Mouse (Mus musculus) liver, adult 2 months (tissue): Measurements from ENCODE around the gene Slc25a48. TPM values are rescaled to one million over a fixed set of nuclear protein-coding genes. Genes with fewer than 3 reads are reported as not detected.

Experiments
- DNase-seq: peaks from one replicate; pipeline ENCODE4 v3.0.0-alpha.2; 2011; ENCODE audit warnings: low read depth, low spot score; ENCODE audit errors: extremely low read depth
- H3K27ac ChIP-seq: fragments of 200-500 bp; replicated peaks from 2 replicates; pipeline ENCODE4 v1.5.1; 2012; ENCODE audit warnings: low read depth, mild to moderate bottlenecking, control low read depth, inconsistent platforms, low read length; ENCODE audit not compliant: insufficient read depth
- H3K27me3 ChIP-seq: fragments of 200-500 bp; 2 replicates; pipeline ENCODE4 v1.6.1; 2012; ENCODE audit warnings: mild to moderate bottlenecking, moderate library complexity, low read length, inconsistent platforms; ENCODE audit not compliant: control insufficient read depth, insufficient read depth
- H3K36me3 ChIP-seq: fragments of 200-500 bp; 2 replicates; pipeline ENCODE4 v1.6.1; 2012; ENCODE audit warnings: low read length, inconsistent platforms; ENCODE audit not compliant: control insufficient read depth, insufficient read depth
- H3K4me1 ChIP-seq: fragments of 200-500 bp; 2 replicates; pipeline ENCODE4 v1.6.1; 2011; ENCODE audit warnings: low read length; ENCODE audit not compliant: control insufficient read depth, insufficient read depth
- H3K4me3 ChIP-seq: fragments of 200-500 bp; 2 replicates; pipeline ENCODE4 v1.5.1; 2011; ENCODE audit warnings: low read depth, mild to moderate bottlenecking, control low read depth, low read length, moderate library complexity; ENCODE audit not compliant: insufficient read depth
- H3K79me2 ChIP-seq: fragments of 200-500 bp; 2 replicates; pipeline ENCODE4 v1.6.1; 2012; ENCODE audit warnings: inconsistent platforms, mild to moderate bottlenecking, low read length, moderate library complexity; ENCODE audit not compliant: control insufficient read depth, insufficient read depth
- H3K9ac ChIP-seq: fragments of 200-500 bp; 2 replicates; pipeline ENCODE4 v1.6.1; 2012; ENCODE audit warnings: low read depth, mild to moderate bottlenecking, control low read depth, inconsistent platforms, low read length
- CTCF ChIP-seq: fragments of 200-500 bp; IDR thresholded peaks from 2 replicates; pipeline ENCODE4 v1.5.1; 2011; ENCODE audit warnings: low read depth, low read length, control low read depth
- POLR2A ChIP-seq: fragments of 200-500 bp; IDR thresholded peaks from 2 replicates; pipeline ENCODE4 v1.6.1; 2011; ENCODE audit warnings: low read length, control low read depth; ENCODE audit not compliant: insufficient read depth; ENCODE audit errors: extremely low read depth
- WGBS: fragments of 180-500 bp; shearing (Covaris S2); methylation state at CpG from one replicate; pipeline ENCODE4 v1.1.7; 2018; 5-methylcytosine and 5-hydroxymethylcytosine counted together
- polyA plus RNA-seq: library from polyadenylated mRNA; depleted of rRNA; stranded (reverse); fragments of >200 nt; gene quantifications from 2 replicates; pipeline ENCODE4 v1.2.3, GENCODE M21; 2012
- total RNA-seq: library from RNA; depleted of rRNA; stranded (reverse); fragments of >200 nt; gene quantifications from 2 replicates; pipeline ENCODE4 v1.2.3, GENCODE M21; 2014

Slc25a48 gene
- total and polyA plus RNA-seq, 2 experiments, result 3.7 to 5.4 TPM

DNA sequence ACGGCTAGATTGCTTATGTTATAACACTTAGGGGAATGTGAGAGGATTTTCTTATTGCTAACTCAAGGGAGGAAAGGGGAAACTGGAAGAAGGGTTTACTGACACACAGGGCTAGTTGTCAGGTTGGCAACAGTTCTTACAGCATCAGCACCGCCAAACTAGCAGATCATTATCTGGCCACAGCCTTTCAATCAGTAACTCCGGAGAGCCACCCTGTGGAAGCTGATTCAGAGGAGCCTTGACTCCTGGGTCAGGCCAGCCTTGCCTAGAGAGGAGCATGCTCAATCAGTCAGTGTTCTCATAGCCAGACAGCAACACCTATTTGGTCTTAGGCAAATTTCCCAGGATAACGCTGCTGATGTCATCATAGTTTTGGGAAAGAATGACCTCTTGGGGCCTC lies 23.3 kb downstream of the Slc25a48 start:
- whole genome bisulfite sequencing, result 32% methylated on average over 4 of the region's 4 CpGs
- Histone ChIP-seq H3K27me3 (no peaks in the 10 kb centered on the region), H3K9ac (no peak overlapping the region), H3K4me3 (no peak overlapping the region), H3K36me3 (no peaks in the 10 kb centered on the region), H3K27ac (no peak overlapping the region), H3K4me1 (peaks cover 6% of the 10 kb centered on the region), H3K79me2 (no peaks in the 10 kb centered on the region)
- TF ChIP-seq POLR2A, result no peak
- peak; percentile 48 for TF ChIP-seq CTCF
- peak; percentile 96 for DNase-seq

DNA sequence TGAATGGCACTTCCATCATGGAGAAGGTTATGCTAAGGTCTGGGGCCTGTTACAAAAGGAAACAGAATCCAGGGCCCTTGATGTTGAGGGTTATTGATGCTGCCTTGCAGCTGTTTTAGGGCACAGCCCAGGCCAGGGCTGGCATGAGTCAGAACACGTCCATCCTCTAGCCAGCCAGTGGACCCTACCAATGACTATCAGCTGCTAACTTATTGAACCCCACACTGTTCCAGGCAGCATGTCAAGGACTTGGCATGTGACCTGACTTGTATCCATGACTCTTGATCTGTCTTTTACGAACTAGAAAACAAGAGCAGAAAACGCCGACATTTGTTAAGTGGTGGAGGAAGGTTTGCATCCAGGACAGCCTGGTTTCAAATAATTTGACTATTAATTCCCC lies 24.6 kb downstream of the Slc25a48 start:
- no peaks in the 10 kb centered on the region for H3K36me3 ChIP-seq
- no peaks in the 10 kb centered on the region for H3K79me2 ChIP-seq
- peaks cover 6% of the 10 kb centered on the region for H3K4me1 ChIP-seq
- no peak overlapping the region for H3K4me3 ChIP-seq
- no peak overlapping the region for H3K27ac ChIP-seq
- TF ChIP-seq CTCF, result no peak
- TF ChIP-seq POLR2A, result no peak
- H3K9ac ChIP-seq, result no peak overlapping the region
- peak; percentile 73 for DNase-seq
- no peaks in the 10 kb centered on the region for H3K27me3 ChIP-seq
- 57% methylated on average over 4 of the region's 4 CpGs for WGBS

DNA sequence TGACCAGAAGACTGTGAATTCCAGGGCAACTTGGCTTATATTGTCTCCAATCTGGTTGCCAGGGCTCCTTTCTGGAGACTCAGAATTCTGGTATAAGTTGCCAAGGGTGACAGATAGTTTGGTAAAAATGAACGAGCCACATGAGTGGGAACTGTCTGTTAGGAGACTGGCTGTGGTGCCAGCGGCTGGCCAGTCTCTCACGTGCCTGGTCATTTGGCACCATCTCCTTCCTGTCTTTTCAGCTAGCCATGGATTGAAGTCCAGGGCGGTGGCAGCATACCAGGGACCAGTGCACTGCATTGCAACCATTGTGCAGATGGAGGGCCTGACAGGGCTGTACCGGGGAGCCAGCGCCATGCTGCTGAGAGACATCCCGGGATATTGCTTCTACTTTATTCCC lies 25.1 kb downstream of the Slc25a48 start:
- peak; percentile 83 for DNase-seq
- Histone ChIP-seq H3K4me1 (peaks cover 6% of the 10 kb centered on the region), H3K4me3 (no peak overlapping the region), H3K9ac (no peak overlapping the region), H3K27me3 (no peaks in the 10 kb centered on the region), H3K36me3 (no peaks in the 10 kb centered on the region), H3K27ac (no peak overlapping the region), H3K79me2 (no peaks in the 10 kb centered on the region)
- TF ChIP-seq CTCF (no peak), POLR2A (no peak)
- 50% methylated on average over 7 of the region's 7 CpGs for WGBS

DNA sequence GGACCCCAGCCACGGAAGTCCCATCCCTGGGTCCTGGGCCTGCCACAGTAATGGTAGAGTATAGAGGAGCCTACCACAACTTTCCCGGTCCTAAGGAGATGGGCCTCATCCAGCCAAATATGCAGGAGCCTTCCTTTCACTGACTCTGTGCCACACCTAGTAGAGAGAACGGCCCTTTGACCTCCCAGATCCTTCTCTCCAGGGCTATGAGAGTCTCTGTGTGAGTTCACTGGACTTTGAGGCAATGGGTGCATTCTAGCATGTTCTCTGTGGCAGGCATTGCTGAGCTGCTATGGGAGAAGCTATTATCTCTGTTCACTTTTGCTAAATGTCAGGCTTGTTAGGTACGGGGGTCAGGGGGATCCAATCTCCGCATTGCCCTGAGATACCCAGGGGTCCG lies 25.6 kb downstream of the Slc25a48 start:
- no peak overlapping the region for H3K27ac ChIP-seq
- H3K36me3 ChIP-seq, result no peaks in the 10 kb centered on the region
- DNase-seq, result peak; percentile 39
- no peaks in the 10 kb centered on the region for H3K27me3 ChIP-seq
- H3K4me1 ChIP-seq, result peaks cover 4% of the 10 kb centered on the region; the same call in 1 of the 2 replicates
- no peaks in the 10 kb centered on the region for H3K79me2 ChIP-seq
- H3K4me3 ChIP-seq, result no peak overlapping the region
- TF ChIP-seq CTCF (no peak), POLR2A (no peak)
- H3K9ac ChIP-seq, result no peak overlapping the region
- 87% methylated on average over 6 of the region's 6 CpGs for WGBS

DNA sequence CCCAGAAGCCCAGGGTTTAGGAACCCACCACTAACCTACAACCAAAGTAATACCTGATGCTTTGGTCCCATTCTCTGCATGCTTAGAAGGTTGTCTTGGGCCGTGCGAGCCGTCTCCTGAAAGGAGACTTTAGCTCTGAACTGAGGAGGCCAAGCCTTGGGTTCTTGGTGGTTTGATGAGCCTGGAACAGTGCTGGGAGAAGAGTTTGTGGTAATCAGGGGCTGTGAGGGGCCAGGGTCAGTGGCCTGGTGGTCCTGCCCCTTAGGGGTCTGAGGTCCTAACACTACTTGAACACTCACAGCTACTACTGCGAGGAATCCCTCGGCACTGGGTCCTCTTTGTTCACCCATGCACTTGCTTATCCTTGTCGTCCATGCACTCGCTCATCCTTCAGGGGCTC lies 29.6 kb downstream of the Slc25a48 start:
- DNase-seq, result no peak
- H3K36me3 ChIP-seq, result no peaks in the 10 kb centered on the region
- TF ChIP-seq CTCF (no peak), POLR2A (no peak)
- no peaks in the 10 kb centered on the region for H3K79me2 ChIP-seq
- H3K9ac ChIP-seq, result no peak overlapping the region
- H3K27ac ChIP-seq, result no peak overlapping the region
- no peaks in the 10 kb centered on the region for H3K4me1 ChIP-seq
- no peaks in the 10 kb centered on the region for H3K27me3 ChIP-seq
- no peak overlapping the region for H3K4me3 ChIP-seq
- WGBS, result 95% methylated on average over 7 of the region's 7 CpGs

DNA sequence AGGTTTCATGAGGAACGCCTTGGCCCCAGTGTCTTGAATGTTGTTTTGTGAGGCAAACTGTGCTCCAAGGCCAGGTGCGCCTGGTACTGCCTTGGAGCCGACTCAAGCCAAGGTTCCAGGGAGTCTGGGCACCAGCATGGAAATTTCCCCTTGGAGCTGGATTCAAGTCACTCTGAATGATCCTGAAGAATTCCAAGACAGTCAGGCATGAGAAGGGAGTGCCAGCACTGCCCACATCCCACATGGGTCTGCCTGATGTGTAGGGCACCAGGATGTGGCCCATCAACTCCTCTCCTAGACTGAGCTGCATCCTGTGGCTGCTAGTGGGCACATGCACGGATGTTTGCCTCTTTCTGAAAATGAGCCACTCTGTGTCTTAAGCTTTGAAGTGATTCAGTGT lies 30.4 kb downstream of the Slc25a48 start:
- H3K36me3 ChIP-seq, result no peaks in the 10 kb centered on the region
- no peak overlapping the region for H3K4me3 ChIP-seq
- no peak for DNase-seq
- no peaks in the 10 kb centered on the region for H3K79me2 ChIP-seq
- TF ChIP-seq CTCF (no peak), POLR2A (no peak)
- H3K9ac ChIP-seq, result no peak overlapping the region
- WGBS, result 94% methylated on average over 4 of the region's 4 CpGs
- H3K27me3 ChIP-seq, result no peaks in the 10 kb centered on the region
- no peak overlapping the region for H3K27ac ChIP-seq
- no peaks in the 10 kb centered on the region for H3K4me1 ChIP-seq
